Comparison of ENCODE assay signal across 10 mouse cellular contexts in the genomic region with DNA sequence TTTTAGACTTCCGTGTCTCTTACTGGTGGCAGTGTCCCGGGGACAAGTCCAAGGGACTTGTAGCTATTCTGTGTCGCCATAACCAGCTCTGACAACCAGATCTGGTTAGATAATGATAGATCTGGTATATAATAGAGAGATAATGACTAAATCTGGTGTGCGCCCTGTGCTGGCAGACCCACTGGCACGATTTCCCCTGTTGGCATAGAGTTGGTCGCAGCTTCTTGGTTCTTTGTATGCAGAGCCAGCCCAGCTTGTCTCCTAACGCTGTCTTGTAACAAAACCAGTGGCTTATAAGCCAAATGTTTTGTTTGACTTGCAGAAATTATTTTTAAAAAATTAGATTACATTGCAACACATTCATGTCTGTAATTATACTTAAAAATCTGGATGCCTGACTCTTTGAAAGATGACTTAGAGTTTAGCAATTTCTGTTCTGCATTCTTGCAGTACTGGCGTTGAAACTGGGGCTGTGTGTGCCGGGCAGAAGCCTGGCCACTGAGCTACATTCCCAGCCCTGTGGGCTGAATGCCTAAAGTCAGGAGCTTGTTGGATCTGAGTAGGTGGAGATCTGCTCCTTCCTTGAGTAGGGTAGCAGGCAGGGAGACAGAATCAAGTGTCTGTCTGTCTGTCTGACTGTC. TPM values are rescaled to one million over a fixed set of nuclear protein-coding genes. Genes with fewer than 3 reads are reported as not detected.
DNase-seq lines count a peak whose midpoint lies in the region; ATAC-seq lines count a peak whose summit lies in the region.
"Had no signal": no experiment of that assay in that cellular context is flagged by ENCODE, and none has a peak within 500 bp of the region (broad histone marks: within the 10 kb centered on the region; RNA-seq: fewer than 3 reads in every experiment).

No protein-coding gene starts in this region.

- peak overlapping the region; percentile 67 for H3K27ac ChIP-seq in hindbrain, embryonic 16.5 days (ENCODE audit: low read depth, low read length)
- H3K27ac ChIP-seq: midbrain, embryonic 12.5 days had no signal

- H3K9me3 ChIP-seq in hindbrain, embryonic 16.5 days (ENCODE audit: control insufficient read depth, low read length), result no peaks in the 10 kb centered on the region
- H3K9me3 ChIP-seq: midbrain, embryonic 12.5 days had no signal

- peak; percentile 45; the same call in 1 of the 2 replicates for ATAC-seq in frontal cortex, adult (ENCODE audit: low TSS enrichment)
- ATAC-seq in hindbrain, embryonic 16.5 days, result peak; percentile 85; the same call in 1 of the 2 replicates

- H3K27me3 ChIP-seq in hindbrain, embryonic 16.5 days (replicated peaks; ENCODE audit: control insufficient read depth, insufficient read depth, low read length), result no peaks in the 10 kb centered on the region
- H3K27me3 ChIP-seq: midbrain, embryonic 12.5 days had no signal

- no peaks in the 10 kb centered on the region for H3K36me3 ChIP-seq in hindbrain, embryonic 16.5 days (ENCODE audit: control insufficient read depth, insufficient read depth, low read length)
- H3K36me3 ChIP-seq: midbrain, embryonic 12.5 days had no signal

- no peak for DNase-seq in frontal cortex, postnatal 25 days (ENCODE audit: low spot score in 2 of 2)
- peak; percentile 50 for DNase-seq in right cerebral cortex, postnatal 4 days
- DNase-seq in right cerebral cortex, postnatal 25 days, result no peak
- peak; percentile 27 for DNase-seq in skeletal muscle tissue, adult 2 months (ENCODE audit: low read depth, low spot score)
- DNase-seq in urinary bladder, postnatal 4 days (ENCODE audit: low spot score in 2 of 2), result no peak
- DNase-seq in embryo, embryonic 11 days, result no peak

- H3K9ac ChIP-seq in hindbrain, embryonic 16.5 days (ENCODE audit: low read depth, low read length), result no peak overlapping the region
- H3K9ac ChIP-seq: midbrain, embryonic 12.5 days had no signal

- 68% methylated on average over 9 of the region's 9 CpGs for WGBS in hindbrain, embryonic 16.5 days

- H3K4me3 ChIP-seq in hindbrain, embryonic 16.5 days (ENCODE audit: low read length), result no peak overlapping the region
- H3K4me3 ChIP-seq: midbrain, embryonic 12.5 days had no signal

- no peak overlapping the region for H3K4me2 ChIP-seq in hindbrain, embryonic 16.5 days (ENCODE audit: low read length)
- H3K4me2 ChIP-seq: midbrain, embryonic 12.5 days had no signal

- H3K4me1 ChIP-seq in hindbrain, embryonic 16.5 days (ENCODE audit: control insufficient read depth, insufficient read depth, low read depth, low read length), result no peaks in the 10 kb centered on the region
- H3K4me1 ChIP-seq: midbrain, embryonic 12.5 days had no signal

RNA-seq across cellular contexts. Expression of a gene that starts 9.3 kb away (rescaled TPM):
- polyA plus RNA-seq in hindbrain, embryonic 16.5 days (2015; fragmentation: Nextera tagmentation; extraction: Ambion mirVana), result 37.8 and 38.9 TPM in 2 replicates

RNA-seq across cellular contexts. Expression of a gene that starts 17.9 kb away (rescaled TPM):
- polyA plus RNA-seq in hindbrain, embryonic 16.5 days (2015; fragmentation: Nextera tagmentation; extraction: Ambion mirVana), result not detected in 2 replicates
- polyA plus RNA-seq: C2C12; midbrain, embryonic 12.5 days had no signal

Comparison
In these comparisons a context has a peak if more than half of its experiments do, and no peak if none do; other contexts are left out.
1. DNase-seq: peak in right cerebral cortex, postnatal 4 days (single experiment) and skeletal muscle tissue, adult 2 months (single experiment); none in frontal cortex, postnatal 25 days (0 of 2), right cerebral cortex, postnatal 25 days (single experiment), urinary bladder, postnatal 4 days (0 of 2) and embryo, embryonic 11 days (single experiment).